Comparison of ENCODE assay signal across 29 mouse cellular contexts in the genomic region with DNA sequence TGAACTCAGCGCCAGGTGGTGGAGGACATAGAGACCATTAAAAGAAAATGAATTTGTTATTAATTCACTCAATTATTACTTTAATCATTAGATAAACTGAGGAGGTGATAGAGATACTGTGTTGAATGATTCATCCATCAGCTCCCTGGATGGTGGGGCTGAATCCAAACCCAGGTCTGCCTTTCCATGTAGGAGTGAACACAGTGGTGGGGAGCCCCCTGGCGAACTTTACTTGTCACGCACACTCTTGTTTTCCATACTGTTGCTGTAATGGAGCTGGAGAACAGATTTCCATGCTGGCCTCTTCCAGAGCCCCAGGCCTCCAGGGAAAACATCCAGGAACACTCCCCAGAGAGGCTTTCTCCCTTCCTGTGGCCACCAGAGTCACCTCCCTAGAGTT. TPM values are rescaled to one million over a fixed set of nuclear protein-coding genes. Genes with fewer than 3 reads are reported as not detected.
A peak's percentile ranks its signal among the peaks of the same experiment; 100 is the strongest.
DNase-seq lines count a peak whose midpoint lies in the region; ATAC-seq and TF ChIP-seq lines count a peak whose summit lies in the region.
"Had no signal": no experiment of that assay in that cellular context is flagged by ENCODE, and none has a peak within 500 bp of the region (broad histone marks: within the 10 kb centered on the region; RNA-seq: fewer than 3 reads in every experiment).

No protein-coding gene starts in this region.

- ATAC-seq in Patski: no peak
- ATAC-seq: forebrain, postnatal 0 days; hindbrain, postnatal 0 days; intestine, embryonic 16.5 days; lung, postnatal 0 days had no signal

- dilution Hi-C loops in CH12.LX (cut with MboI; ENCODE audit: extremely low pct_ligation_motif_present, extremely low pct_unique_long_range_greater_than_20kb, low sequenced_read_pairs): no loop called here

- intact Hi-C loops in heart, adult 2 months (cut with DNase I): no loop called here
- intact Hi-C loops in heart, postnatal 36 days (cut with DNase I): no loop called here
- intact Hi-C loops in left cerebral cortex, postnatal 25 days (cut with DNase I): no loop called here
- intact Hi-C loops in left cerebral cortex, adult 2 months (cut with DNase I): no loop called here

- in situ Hi-C loops in CH12.LX (cut with MboI; ENCODE audit: low pct_ligation_motif_present, low pct_unique_long_range_greater_than_20kb, low sequenced_read_pairs) (no loop called here), Patski (cut with MboI; ENCODE audit: low pct_unique_long_range_greater_than_20kb) (no loop called here)

- no peak overlapping the region for H3K9ac ChIP-seq in heart, adult 2 months (ENCODE audit: low read depth, low read length)
- H3K9ac ChIP-seq in CH12.LX (ENCODE audit: insufficient read depth, low read depth): no peak overlapping the region
- H3K9ac ChIP-seq: embryonic facial prominence, embryonic 13.5 days; forebrain, postnatal 0 days; heart, embryonic 15.5 days; hindbrain, embryonic 12.5 days; limb, embryonic 15.5 days; liver, embryonic 13.5 days; stomach, embryonic 15.5 days had no signal

- no peak overlapping the region for H3K4me2 ChIP-seq in CH12.LX (ENCODE audit: insufficient read depth, low read depth, poor library complexity, severe bottlenecking)
- H3K4me2 ChIP-seq: embryonic facial prominence, embryonic 13.5 days; heart, embryonic 15.5 days; hindbrain, embryonic 12.5 days; limb, embryonic 15.5 days; liver, embryonic 13.5 days; stomach, embryonic 15.5 days had no signal

- no peak for TF ChIP-seq EP300 in heart, adult 2 months (IDR thresholded peaks at IDR 0.05; ENCODE audit: insufficient read depth, low read depth, low read length)
- no peak for TF ChIP-seq EP300 in CH12.LX (IDR thresholded peaks at IDR 0.05; ENCODE audit: low read length)

- 80% methylated on average over 3 of the region's 3 CpGs for WGBS in heart, adult 2 months

- no peak for TF ChIP-seq POLR2A in heart, adult 2 months (IDR thresholded peaks at IDR 0.05; ENCODE audit: insufficient read depth, low read depth, low read length)
- no peak for TF ChIP-seq POLR2A in CH12.LX (IDR thresholded peaks at IDR 0.05; ENCODE audit: low read depth, low read length)

- no peak for DNase-seq in heart, adult 2 months
- DNase-seq in heart, postnatal 36 days: no peak
- DNase-seq in CH12.LX (ENCODE audit: extremely low read depth) (no peak), Patski (ENCODE audit: low read depth, low spot score) (no peak)
- DNase-seq in thymus, postnatal 25 days: peak; percentile 22
- no peak for DNase-seq in left cerebral cortex, postnatal 25 days (ENCODE audit: low spot score in 2 of 2)
- no peak for DNase-seq in left cerebral cortex, adult 2 months (ENCODE audit: extremely low spot score in 1 of 2, low spot score in 2 of 2)
- DNase-seq: adrenal gland, postnatal 25 days; cerebellum, adult 18-20 months; cerebellum, postnatal 10 days; forebrain, postnatal 0 days; gastrocnemius, postnatal 10 days; kidney, postnatal 14 days; liver, embryonic 13.5 days; lung, adult 18-20 months; midbrain, embryonic 14.5 days; right cerebral cortex, postnatal 25 days had no signal

- no peaks in the 10 kb centered on the region for H3K27me3 ChIP-seq in heart, adult 2 months (ENCODE audit: control insufficient read depth, insufficient read depth, low read length)
- H3K27me3 ChIP-seq in CH12.LX (replicated peaks) (no peaks in the 10 kb centered on the region), Patski (no peaks in the 10 kb centered on the region)
- H3K27me3 ChIP-seq: embryonic facial prominence, embryonic 13.5 days; heart, embryonic 15.5 days; hindbrain, embryonic 12.5 days; limb, embryonic 15.5 days; liver, embryonic 13.5 days; stomach, embryonic 15.5 days had no signal

- TF ChIP-seq RAD21 in CH12.LX (IDR thresholded peaks at IDR 0.05; ENCODE audit: low read depth, low read length): peak; percentile 46

- POLR2A ChIA-PET in Patski (lab: Charles Lee): no interaction called here

- H3K79me2 ChIP-seq in heart, adult 2 months (replicated peaks; ENCODE audit: control insufficient read depth, insufficient read depth, low read length): no peaks in the 10 kb centered on the region
- no peaks in the 10 kb centered on the region for H3K79me2 ChIP-seq in CH12.LX (replicated peaks; ENCODE audit: control insufficient read depth, extremely low read depth, insufficient read depth, poor library complexity, severe bottlenecking)

- H3K9me3 ChIP-seq in CH12.LX (replicated peaks; ENCODE audit: low read length): peaks cover 18% of the 10 kb centered on the region
- H3K9me3 ChIP-seq: limb, embryonic 10.5 days; limb, embryonic 15.5 days; liver, embryonic 13.5 days; stomach, embryonic 15.5 days had no signal

- no peak overlapping the region for H3K4me3 ChIP-seq in heart, adult 2 months
- no peak overlapping the region for H3K4me3 ChIP-seq in CH12.LX (replicated peaks in 1 of 3; ENCODE audit: low read depth in 2 of 3, low read length in 2 of 3, poor library complexity in 1 of 3)
- no peak overlapping the region for H3K4me3 ChIP-seq in left cerebral cortex, adult 2 months
- H3K4me3 ChIP-seq: embryonic facial prominence, embryonic 13.5 days; heart, embryonic 10.5 days; heart, embryonic 15.5 days; hindbrain, embryonic 12.5 days; limb, embryonic 10.5 days; limb, embryonic 15.5 days; liver, embryonic 13.5 days; stomach, embryonic 15.5 days had no signal

- no peak overlapping the region for H3K27ac ChIP-seq in heart, adult 2 months
- H3K27ac ChIP-seq in CH12.LX (ENCODE audit: insufficient read depth, low read depth): no peak overlapping the region
- no peak overlapping the region for H3K27ac ChIP-seq in left cerebral cortex, adult 2 months
- H3K27ac ChIP-seq: embryonic facial prominence, embryonic 13.5 days; heart, embryonic 10.5 days; heart, embryonic 15.5 days; hindbrain, embryonic 12.5 days; hindbrain, postnatal 0 days; limb, embryonic 10.5 days; limb, embryonic 15.5 days; liver, embryonic 13.5 days; macrophage; stomach, embryonic 15.5 days had no signal

- no peaks in the 10 kb centered on the region for H3K4me1 ChIP-seq in heart, adult 2 months (ENCODE audit: control insufficient read depth, insufficient read depth, low read length)
- peaks cover 0 to 2% of the 10 kb centered on the region in 2 experiments; a peak in 2 of 4 replicates for H3K4me1 ChIP-seq in CH12.LX (ENCODE audit: control insufficient read depth in 1 of 2, insufficient read depth in 2 of 2)
- H3K4me1 ChIP-seq: embryonic facial prominence, embryonic 13.5 days; heart, embryonic 10.5 days; heart, embryonic 15.5 days; hindbrain, embryonic 12.5 days; limb, embryonic 10.5 days; limb, embryonic 15.5 days; liver, embryonic 13.5 days; stomach, embryonic 15.5 days had no signal

- H3K36me3 ChIP-seq in heart, adult 2 months (ENCODE audit: control insufficient read depth, insufficient read depth, low read length): no peaks in the 10 kb centered on the region
- H3K36me3 ChIP-seq in CH12.LX (replicated peaks in 1 of 2; ENCODE audit: control insufficient read depth in 1 of 2, insufficient read depth in 1 of 2, low read length in 1 of 2): peaks cover 0 to 37% of the 10 kb centered on the region in 2 experiments
- H3K36me3 ChIP-seq: embryonic facial prominence, embryonic 13.5 days; G1E; heart, embryonic 10.5 days; heart, embryonic 15.5 days; hindbrain, embryonic 12.5 days; limb, embryonic 10.5 days; limb, embryonic 15.5 days; liver, embryonic 13.5 days; stomach, embryonic 15.5 days had no signal

- CTCF ChIA-PET in Patski (lab: Charles Lee): interaction anchor here (1.2 to 1.9 kb wide), 3 partner anchors 8 to 10 kb away, joined by 3 to 6 read pairs (median 3); no protein-coding TSS in a partner anchor

- 0 out of 2 replicates have a peak, but pooled peaks have one; percentile 11 for TF ChIP-seq CTCF in heart, adult 2 months (IDR thresholded peaks at IDR 0.05)
- TF ChIP-seq CTCF in CH12.LX (conservative IDR thresholded peaks at IDR 0.05 in 1 of 2, IDR thresholded peaks at IDR 0.05 in 1 of 2; ENCODE audit: low read depth in 2 of 2, low read length in 2 of 2) (peak in 1 of 2 experiments; percentile 54; a peak in 2 of 4 replicates), Patski (IDR thresholded peaks at IDR 0.05) (peak; percentile 13)
- TF ChIP-seq CTCF in left cerebral cortex, adult 2 months (IDR thresholded peaks at IDR 0.05): no peak; the same call in 1 of the 2 replicates

TF ChIP-seq in CH12.LX, 34 proteins besides CTCF, POLR2A, EP300 and RAD21:
- no peak for TF ChIP-seq MEF2A (IDR thresholded peaks at IDR 0.05; ENCODE audit: borderline replicate concordance, low read depth, low read length)
- no peak for TF ChIP-seq KAT2A (IDR thresholded peaks at IDR 0.05; ENCODE audit: insufficient replicate concordance, low read length)
- TF ChIP-seq BHLHE40 (IDR thresholded peaks at IDR 0.05; ENCODE audit: low read depth, low read length): no peak
- TF ChIP-seq NRF1 (IDR thresholded peaks at IDR 0.05; ENCODE audit: low read depth, low read length): no peak
- no peak for TF ChIP-seq ZMIZ1 (IDR thresholded peaks at IDR 0.05; ENCODE audit: low read depth, low read length)
- peak; percentile 61 for TF ChIP-seq SMC3 (IDR thresholded peaks at IDR 0.05; ENCODE audit: low read depth, low read length)
- no peak for TF ChIP-seq POLR2AphosphoS2 (IDR thresholded peaks at IDR 0.05; ENCODE audit: low read depth, low read length)
- no peak for TF ChIP-seq CHD2 (IDR thresholded peaks at IDR 0.05; ENCODE audit: low read length)

RNA-seq across cellular contexts. Expression of gene Btbd11, which starts 50.6 kb away (rescaled TPM):
- total RNA-seq in heart, adult 2 months (2021): 1 to 10 TPM; 1.4 to 2.7 TPM
- polyA plus RNA-seq in heart, adult 2 months (2012; rRNA removed): 1.8 and 1.9 TPM in 2 replicates
- total RNA-seq in heart, postnatal 36 days (2021): 1 to 10 TPM; 1.1 to 1.4 TPM
- total RNA-seq in CH12.LX (2012; rRNA removed) (6.0 and 10.1 TPM in 2 replicates), CH12.LX (2014; rRNA removed) (15.4 and 16.5 TPM in 2 replicates)
- polyA plus RNA-seq in CH12.LX (2012; ENCODE audit: insufficient read length, low read depth) (16.7 and 18.5 TPM in 2 replicates), Patski (2021) (3.5 TPM)
- total RNA-seq in left cerebral cortex, postnatal 25 days (2021): 10 to 100 TPM; 25.9 to 26.8 TPM
- 10 to 100 TPM; 26.9 to 33.7 TPM for total RNA-seq in left cerebral cortex, adult 2 months (2021)
- polyA plus RNA-seq: G1E had no signal
